Mouse (Mus musculus) splenic B cell, adult 2 months (primary cell): ENCODE data around the gene Apbb2.

Experiments used
- DNase-seq: peaks from one replicate; pipeline ENCODE4 v3.0.0-alpha.2; 2011; ENCODE audit warnings: low read depth, low spot score
- H3K27me3 ChIP-seq: 2 replicates; pipeline ENCODE4 v1.6.1; 2012; ENCODE audit warnings: mild to moderate bottlenecking, low read length, moderate library complexity, mixed read lengths; ENCODE audit not compliant: control insufficient read depth, poor library complexity, insufficient read depth, severe bottlenecking
- H3K36me3 ChIP-seq: 2 replicates; pipeline ENCODE4 v1.6.1; 2012; ENCODE audit warnings: mild to moderate bottlenecking, low read length, moderate library complexity, mixed read lengths; ENCODE audit not compliant: control insufficient read depth, poor library complexity, insufficient read depth, severe bottlenecking

Apbb2 gene

DNA sequence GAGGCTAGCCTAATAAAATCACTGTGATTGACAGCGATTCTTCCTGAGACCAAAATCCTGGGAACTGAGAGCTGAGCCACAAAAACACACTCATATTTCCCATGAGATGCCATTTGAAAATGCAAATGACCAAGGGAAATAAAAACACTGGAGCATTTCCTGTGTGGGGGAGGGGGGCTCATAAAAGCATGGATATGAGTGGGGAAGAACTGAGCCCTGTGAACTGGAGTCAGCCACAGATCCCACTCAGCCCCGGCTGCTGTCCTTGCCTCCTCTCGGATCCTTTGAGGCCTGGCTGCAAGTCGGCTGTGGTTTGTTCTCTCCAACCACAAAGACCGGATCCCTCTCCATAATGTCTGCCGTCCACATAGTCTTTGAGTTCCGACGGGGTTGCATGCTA lies 91.5 kb downstream of the Apbb2 start:
- Histone ChIP-seq H3K36me3 (no peaks in the 10 kb centered on the region), H3K27me3 (no peaks in the 10 kb centered on the region)
- no peak for DNase-seq

DNA sequence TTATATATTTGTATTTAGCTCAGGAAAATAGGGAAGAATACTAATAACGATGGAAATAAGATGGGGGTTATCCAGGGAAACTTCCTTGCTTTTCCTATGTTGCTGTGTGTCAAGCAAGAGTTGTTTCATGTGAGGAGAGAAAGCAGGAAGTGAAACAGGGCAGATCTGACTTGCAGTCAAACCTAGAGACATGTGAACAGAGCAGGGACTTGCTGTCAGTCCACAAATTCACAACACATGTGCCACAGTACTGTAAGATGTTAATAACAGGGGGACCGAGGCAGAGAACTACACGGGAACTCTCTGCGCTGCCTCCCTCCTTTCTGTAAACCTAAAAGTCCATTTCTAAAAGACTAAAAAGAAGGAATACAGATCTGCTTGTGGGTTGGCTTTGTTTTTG lies 93.6 kb downstream of the Apbb2 start:
- H3K36me3 ChIP-seq = no peaks in the 10 kb centered on the region
- DNase-seq = peak; percentile 60
- H3K27me3 ChIP-seq = no peaks in the 10 kb centered on the region

DNA sequence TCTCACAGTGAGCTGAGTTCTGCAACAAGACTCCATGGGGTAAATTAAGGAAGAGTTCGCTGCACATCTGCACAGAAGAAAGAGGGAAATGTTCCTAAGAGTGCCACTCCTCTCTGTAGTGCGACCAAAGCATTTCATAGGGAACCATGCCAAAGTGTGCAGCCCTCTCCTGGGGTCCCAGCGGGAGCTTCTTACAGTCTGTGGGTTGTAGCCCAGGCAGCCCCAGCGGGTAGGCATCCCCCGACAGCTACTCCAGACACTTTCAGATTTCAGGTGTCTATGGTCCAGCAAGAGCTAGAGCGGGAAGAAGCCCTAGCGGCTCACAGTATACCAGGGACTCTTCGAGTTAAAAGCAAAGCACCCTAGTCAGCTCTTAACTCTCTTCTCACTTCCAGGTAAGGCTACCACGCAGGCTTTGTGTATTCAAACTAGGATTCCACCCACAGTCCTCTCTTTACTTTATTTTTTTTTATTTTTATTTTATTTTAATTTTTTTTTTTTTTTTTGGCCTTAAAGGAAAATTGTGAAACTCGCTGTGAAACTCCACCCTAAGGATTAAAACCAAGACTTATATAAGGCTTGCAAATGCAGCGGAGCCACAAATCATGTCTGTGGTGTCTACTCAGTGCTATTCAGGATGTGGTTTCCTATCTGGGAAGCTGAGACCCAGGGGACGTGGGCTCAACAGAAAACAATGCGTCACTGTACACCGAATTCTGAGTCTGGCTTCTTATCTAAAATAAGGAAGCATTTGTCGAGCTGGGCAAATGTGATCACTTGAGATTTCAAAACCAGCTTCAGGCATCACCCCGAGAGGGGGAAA lies 94.7 kb downstream of the Apbb2 start:
- DNase-seq = peak; percentile 58
- no peaks in the 10 kb centered on the region for H3K27me3 ChIP-seq
- H3K36me3 ChIP-seq = no peaks in the 10 kb centered on the region

DNA sequence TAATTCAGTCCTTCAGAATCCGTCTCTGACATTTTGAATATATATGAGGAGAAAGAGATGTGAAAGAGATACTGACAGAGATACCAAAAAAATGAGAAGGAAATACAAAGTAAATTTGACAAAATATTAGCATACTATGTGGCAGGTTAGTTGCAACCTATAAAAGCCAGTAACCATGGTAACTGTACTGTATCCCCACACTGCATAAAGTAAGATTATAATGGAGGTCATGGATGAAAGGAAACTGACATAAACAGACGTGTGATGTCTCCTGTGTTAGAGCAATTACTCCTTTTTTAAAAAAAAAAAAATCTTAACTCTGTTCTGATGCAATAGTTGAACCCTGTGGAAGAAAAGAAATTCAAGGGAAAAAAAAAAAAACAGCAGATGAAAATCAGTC lies 97.3 kb downstream of the Apbb2 start:
- H3K36me3 ChIP-seq = no peaks in the 10 kb centered on the region
- no peak for DNase-seq
- H3K27me3 ChIP-seq = no peaks in the 10 kb centered on the region

DNA sequence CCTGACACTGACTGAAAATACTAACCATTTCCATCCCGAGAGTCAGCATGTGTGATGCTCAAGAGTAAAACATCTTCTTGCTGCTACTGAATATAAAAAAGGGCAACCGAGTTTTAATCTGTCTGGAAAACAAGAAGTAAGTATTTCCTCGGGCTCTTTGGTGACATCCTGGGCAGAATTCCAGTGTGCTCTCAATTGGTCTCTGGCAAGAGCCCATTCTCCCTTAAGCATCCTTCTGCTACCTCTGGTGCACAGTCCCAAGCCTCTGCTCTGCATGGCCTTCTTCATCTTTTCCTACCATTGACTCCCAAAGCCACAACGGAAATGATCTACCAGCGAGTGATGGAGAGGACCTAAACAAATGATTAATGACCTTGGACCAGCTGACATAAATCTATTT lies 99.1 kb downstream of the Apbb2 start:
- DNase-seq = no peak
- Histone ChIP-seq H3K36me3 (no peaks in the 10 kb centered on the region), H3K27me3 (no peaks in the 10 kb centered on the region)

DNA sequence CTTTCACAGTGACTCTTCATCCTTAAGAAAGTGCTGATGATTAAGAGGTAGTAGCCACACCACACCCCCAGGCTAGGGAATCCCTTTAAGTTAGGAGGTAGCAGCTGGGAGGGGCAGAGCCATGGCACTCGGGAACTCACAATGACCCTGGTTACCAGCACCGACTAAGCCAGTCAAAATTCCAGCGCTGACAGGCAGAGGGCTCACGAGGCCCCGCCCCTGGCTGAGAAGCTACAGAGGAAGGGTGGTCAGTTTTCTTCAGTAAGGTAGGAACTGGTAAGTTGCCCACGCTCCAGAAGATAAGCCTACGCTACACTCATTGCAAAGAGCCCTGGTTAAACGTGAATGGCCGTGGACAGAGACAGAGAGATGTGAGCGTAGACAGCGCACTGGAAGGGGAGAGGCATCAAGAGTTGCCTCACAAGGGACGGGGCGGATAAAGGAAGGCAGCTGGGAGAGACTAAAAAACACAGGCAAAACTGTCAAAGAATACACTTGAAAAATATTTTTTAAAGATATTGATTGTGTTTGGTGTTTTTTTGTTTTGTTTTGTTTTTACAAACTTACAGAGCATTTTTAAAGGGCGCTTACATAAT lies 100.1 kb downstream of the Apbb2 start:
- Histone ChIP-seq H3K36me3 (no peaks in the 10 kb centered on the region), H3K27me3 (no peaks in the 10 kb centered on the region)
- DNase-seq = no peak

DNA sequence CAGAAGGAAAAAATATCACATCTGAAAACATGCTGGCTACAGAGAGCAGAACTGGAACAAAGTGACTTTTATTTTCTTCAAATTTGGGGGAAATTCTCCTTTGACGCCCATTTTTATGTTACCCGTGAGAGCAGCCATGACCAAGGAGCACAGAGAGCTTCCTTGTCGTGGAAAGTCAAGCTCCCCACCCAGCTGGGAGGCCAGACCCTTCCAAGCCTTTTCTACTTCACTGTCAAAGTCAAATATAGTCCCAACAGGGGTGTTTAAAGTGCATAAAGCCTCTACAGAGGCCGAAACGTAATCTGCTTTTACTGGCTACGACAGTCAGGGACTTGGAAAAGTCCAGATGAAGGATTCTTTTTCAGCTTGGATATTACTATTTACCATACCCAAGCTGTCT lies 101.1 kb downstream of the Apbb2 start:
- no peak for DNase-seq
- no peaks in the 10 kb centered on the region for H3K36me3 ChIP-seq
- no peaks in the 10 kb centered on the region for H3K27me3 ChIP-seq

DNA sequence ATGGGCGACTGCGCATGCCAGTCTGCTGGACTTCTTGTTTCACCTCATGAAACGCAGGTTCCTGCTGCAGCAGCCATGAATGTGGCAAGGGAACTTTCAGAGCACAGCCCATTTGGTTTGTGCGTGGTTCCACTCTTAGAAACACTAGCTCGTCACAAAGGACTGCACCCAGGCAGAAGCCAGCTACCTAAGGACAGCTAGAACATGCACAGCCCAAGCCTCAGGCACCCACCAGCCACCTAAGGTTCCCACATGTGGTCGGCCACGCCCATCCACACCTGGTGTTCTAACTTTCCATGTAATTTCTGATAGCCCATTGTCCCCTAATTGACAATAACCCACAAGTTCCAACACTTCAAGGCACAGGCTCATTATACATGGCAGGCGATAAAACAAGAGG lies 102.3 kb downstream of the Apbb2 start:
- H3K36me3 ChIP-seq = no peaks in the 10 kb centered on the region
- no peak for DNase-seq
- H3K27me3 ChIP-seq = no peaks in the 10 kb centered on the region

DNA sequence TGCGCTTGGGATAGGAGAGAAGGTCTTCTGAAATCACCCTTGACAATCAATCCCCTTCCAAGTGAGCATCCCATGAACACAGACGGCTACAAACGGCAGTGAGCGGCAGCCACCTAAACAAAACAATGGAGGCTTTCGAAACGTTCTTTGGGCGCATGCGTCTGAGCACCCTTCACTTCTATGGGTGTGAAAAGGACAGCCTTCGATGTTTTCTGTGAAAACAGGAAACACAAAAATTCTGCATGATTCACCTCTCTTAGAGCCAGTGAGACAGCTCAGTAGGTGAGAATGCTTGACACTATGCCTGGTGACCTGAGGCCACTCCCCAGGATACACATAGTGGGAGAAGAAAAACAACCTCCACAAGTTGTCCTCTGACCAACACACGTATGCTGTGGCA lies 103.3 kb downstream of the Apbb2 start:
- H3K27me3 ChIP-seq = no peaks in the 10 kb centered on the region
- H3K36me3 ChIP-seq = no peaks in the 10 kb centered on the region
- no peak for DNase-seq

DNA sequence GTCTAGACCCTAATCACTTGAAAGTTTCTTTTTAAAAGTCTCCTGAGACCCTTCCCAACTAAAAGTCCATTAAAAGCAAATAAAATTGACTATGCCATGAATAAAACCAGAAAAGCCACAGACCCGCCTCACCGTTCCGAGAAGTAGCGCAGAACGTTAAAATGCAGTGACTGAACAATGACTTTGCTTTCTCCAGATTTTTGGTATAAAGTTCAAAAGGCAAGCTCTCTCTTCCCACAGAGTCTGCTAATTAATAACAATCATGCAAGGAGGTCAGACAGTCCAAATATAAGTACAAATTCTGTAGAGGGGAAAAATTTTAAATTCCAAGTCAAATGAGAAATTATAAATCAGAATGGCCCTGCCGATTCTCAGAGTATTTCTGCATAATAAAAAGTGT lies 103.9 kb downstream of the Apbb2 start:
- DNase-seq = no peak
- Histone ChIP-seq H3K27me3 (no peaks in the 10 kb centered on the region), H3K36me3 (no peaks in the 10 kb centered on the region)

DNA sequence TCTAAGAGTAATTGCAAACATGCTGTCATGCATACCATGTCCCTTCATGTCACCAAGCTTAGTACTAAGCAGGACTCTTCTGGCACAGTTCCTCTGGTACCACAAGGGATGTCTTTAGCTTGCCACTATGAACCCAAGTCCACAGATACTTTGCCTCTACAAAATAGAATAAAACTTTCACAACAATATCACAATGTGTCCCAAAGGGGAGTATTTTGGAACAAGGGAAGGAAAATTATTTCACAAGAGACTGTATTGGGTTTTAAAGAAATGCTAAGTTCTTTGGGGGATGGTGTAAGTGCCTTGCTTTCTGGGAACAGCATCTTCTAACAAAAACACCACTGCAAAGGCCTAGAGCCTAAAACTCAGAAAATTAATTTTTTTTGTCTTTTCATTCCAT lies 105.2 kb downstream of the Apbb2 start:
- Histone ChIP-seq H3K27me3 (no peaks in the 10 kb centered on the region), H3K36me3 (no peaks in the 10 kb centered on the region)
- DNase-seq = no peak

DNA sequence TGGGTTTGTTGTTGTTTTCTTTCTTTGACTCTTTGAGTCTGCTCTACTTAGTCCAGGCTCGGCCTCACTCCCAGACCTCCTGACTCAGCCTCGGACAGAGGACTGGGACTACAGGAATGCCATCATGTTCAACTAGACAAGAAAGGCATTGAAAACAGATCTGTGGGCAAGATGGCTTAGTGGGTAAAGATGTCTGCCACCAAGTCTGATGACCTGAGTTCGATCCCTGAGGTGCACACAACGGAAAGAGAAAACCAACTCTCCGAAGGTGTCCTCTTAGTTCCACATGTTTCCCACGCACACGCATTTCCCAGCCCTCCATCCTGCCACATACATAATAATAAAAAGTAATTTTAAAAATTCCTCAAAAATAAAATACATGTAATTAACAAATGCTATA lies 106.1 kb downstream of the Apbb2 start:
- H3K36me3 ChIP-seq = no peaks in the 10 kb centered on the region
- DNase-seq = no peak
- H3K27me3 ChIP-seq = no peaks in the 10 kb centered on the region

DNA sequence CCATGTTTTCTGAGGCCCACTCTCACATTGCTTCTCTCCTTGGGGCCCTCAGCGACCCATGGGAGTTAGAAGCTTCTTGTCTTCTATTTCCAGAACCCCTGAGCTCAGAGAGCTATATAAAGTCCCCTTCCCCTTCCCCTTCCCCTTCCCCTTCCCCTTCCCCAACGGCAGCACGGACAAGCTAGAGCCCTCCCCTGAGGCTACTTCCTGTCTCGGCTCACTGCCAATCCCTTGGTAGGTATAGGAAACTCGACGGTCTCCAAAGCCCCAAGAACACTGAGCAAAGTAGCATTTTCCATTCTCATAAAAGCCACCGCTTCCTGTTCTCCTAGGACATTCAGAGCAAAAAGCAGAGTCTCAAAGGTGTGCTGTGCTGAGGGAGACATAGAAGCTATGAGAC lies 107.9 kb downstream of the Apbb2 start:
- no peaks in the 10 kb centered on the region for H3K27me3 ChIP-seq
- DNase-seq = no peak
- H3K36me3 ChIP-seq = no peaks in the 10 kb centered on the region

DNA sequence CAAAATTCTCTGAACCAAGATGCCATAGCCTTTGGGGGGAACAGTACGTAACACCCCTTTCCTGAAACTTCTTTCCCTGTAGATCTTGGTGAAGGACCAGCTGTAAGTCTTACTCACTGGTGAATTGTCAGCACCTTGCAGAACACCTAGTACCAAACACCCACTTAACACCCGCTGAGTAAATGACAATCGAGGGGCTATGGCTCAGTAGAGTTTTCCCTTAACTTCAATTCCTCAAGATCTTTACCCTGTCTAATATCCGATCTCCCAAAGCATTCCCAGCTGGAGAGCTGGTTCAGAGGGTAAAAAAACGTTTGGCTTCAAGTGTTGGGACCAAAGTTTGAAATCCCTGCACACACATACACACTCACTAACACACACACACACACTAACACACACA lies 109.4 kb downstream of the Apbb2 start:
- no peaks in the 10 kb centered on the region for H3K27me3 ChIP-seq
- no peak for DNase-seq
- no peaks in the 10 kb centered on the region for H3K36me3 ChIP-seq

DNA sequence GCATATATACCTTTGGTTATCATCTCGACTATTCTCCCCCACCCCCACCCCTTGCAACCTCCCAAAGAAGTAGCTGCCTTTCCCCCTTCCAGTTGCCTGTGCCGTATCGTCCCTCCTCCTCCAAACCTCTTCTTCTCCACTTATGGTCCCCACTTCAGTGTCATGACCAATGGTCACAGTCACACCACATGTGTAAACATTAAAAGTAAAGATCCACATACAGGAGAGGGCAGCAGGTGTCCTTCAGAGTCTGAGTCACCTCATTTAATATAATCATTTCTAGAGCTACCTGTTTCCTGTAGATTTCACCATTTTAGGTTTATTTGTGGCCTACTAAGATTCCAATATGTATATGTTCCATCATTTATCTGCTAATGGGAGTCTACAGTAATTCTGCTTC lies 113.0 kb downstream of the Apbb2 start:
- DNase-seq = no peak
- Histone ChIP-seq H3K27me3 (no peaks in the 10 kb centered on the region), H3K36me3 (no peaks in the 10 kb centered on the region)

DNA sequence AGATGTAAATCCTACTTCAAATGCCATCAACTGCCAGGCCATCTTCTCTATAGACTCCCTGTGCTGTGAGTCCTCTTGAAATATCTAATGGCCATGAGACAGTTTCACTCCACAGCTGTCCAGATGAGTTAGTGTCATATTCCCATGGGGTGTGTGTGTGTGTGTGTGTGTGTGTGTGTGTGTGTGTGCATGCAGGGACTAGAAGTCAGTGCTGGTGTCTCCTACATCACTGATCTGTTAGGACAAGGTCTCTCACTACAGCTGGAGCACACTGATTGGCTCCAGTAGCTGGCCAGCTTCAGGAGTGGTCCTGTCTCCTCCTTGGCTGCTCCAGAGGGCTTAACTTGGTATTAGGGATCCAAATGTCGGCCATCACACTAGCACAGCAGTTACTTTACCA lies 113.5 kb downstream of the Apbb2 start:
- H3K36me3 ChIP-seq = no peaks in the 10 kb centered on the region
- no peak for DNase-seq
- no peaks in the 10 kb centered on the region for H3K27me3 ChIP-seq
